Mouse (Mus musculus): Measurements from ENCODE around the gene Slfn14.
"Not testable (repeated sequence)": the region's sequence is repeated elsewhere in the genome, so short reads cannot be mapped to it uniquely, and the experiment has no call there.

GRCm38 (mm10) chr11:83237390-83237789 is 49.1 kb downstream of the Slfn14 start:
- not testable (repeated sequence) for TF ChIP-seq CTCF (IDR thresholded peaks at IDR 0.05; ENCODE audit: extremely low read depth, insufficient read length, insufficient replicate concordance, low read depth, low read length); POLR2A (IDR thresholded peaks at IDR 0.05; ENCODE audit: low read depth, low read length)
